In the genomic region with DNA sequence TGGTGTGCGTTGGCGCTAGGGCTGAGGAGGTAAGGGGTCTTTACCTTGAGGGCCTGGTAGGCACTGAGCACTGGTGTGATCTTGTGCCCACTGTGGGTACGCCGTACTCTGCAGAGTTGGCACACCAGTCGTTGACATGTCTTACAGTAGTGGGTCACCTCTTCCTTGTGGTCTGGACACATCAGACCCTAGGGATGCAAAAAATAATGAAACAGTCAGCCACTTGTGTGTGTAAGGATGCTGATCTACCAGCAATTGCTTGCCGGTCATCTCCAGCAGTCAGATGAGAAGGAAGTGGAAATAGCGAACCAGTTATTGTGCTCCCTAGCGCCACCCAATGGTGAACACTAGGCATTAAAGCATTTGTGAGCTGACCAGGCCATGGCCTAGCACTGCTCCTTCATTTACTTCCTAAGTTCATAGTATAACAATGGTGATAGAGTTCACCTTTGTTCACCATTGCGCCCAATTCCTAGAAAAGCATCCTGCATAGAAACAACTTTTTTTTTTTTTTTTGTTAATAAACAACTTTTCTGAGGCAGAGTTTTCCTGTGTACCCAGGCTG, we compare ENCODE assay signal across 9 mouse cellular contexts. TPM values are rescaled to one million over a fixed set of nuclear protein-coding genes. Genes with fewer than 3 reads are reported as not detected.
DNase-seq lines count a peak whose midpoint lies in the region; ATAC-seq and TF ChIP-seq lines count a peak whose summit lies in the region.
"Had no signal": no experiment of that assay in that cellular context is flagged by ENCODE, and none has a peak within 500 bp of the region (broad histone marks: within the 10 kb centered on the region; RNA-seq: fewer than 3 reads in every experiment).

No protein-coding gene starts in this region.

- no peak for ATAC-seq in G1E (ENCODE audit: extremely low read depth, insufficient number of reproducible peaks, low FRiP score, poor library complexity, severe bottlenecking)

- peaks cover 49% of the 10 kb centered on the region for H3K4me1 ChIP-seq in G1E (ENCODE audit: insufficient read depth, low read depth, low read length)
- peaks cover 21% of the 10 kb centered on the region for H3K4me1 ChIP-seq in testis, adult 2 months (ENCODE audit: control insufficient read depth, insufficient read depth, low read length)

- TF ChIP-seq CTCF in layer of hippocampus, adult 2 months (conservative IDR thresholded peaks at IDR 0.05): peak; percentile 87
- TF ChIP-seq CTCF in G1E (IDR thresholded peaks at IDR 0.05; ENCODE audit: low read depth, low read length): peak; percentile 68
- TF ChIP-seq CTCF in testis, adult 2 months (IDR thresholded peaks at IDR 0.05; ENCODE audit: control insufficient read depth, insufficient read depth, insufficient replicate concordance, low read depth, low read length): peak; percentile 68

- H3K9me3 ChIP-seq in G1E (replicated peaks): no peaks in the 10 kb centered on the region
- H3K9me3 ChIP-seq: embryonic facial prominence, embryonic 15.5 days; liver, embryonic 15.5 days had no signal

- no peak overlapping the region; the same call in 1 of the 2 replicates for H3K4me3 ChIP-seq in layer of hippocampus, adult 2 months
- no peak overlapping the region for H3K4me3 ChIP-seq in G1E (ENCODE audit: low read depth, low read length)
- H3K4me3 ChIP-seq in testis, adult 2 months (ENCODE audit: control insufficient read depth, low read depth, low read length): no peak overlapping the region
- H3K4me3 ChIP-seq: embryonic facial prominence, embryonic 15.5 days; liver, embryonic 15.5 days had no signal

- H3K27me3 ChIP-seq in G1E (ENCODE audit: insufficient read depth, low read length): peaks cover 49% of the 10 kb centered on the region
- no peaks in the 10 kb centered on the region; the same call in 1 of the 2 replicates for H3K27me3 ChIP-seq in testis, adult 2 months (ENCODE audit: control insufficient read depth, insufficient read depth, low read length)
- H3K27me3 ChIP-seq: embryonic facial prominence, embryonic 15.5 days had no signal

- intact Hi-C loops in heart, postnatal 14 days (cut with DNase I): no loop called here

- peaks cover 3% of the 10 kb centered on the region for H3K36me3 ChIP-seq in G1E (replicated peaks)
- no peaks in the 10 kb centered on the region for H3K36me3 ChIP-seq in testis, adult 2 months (ENCODE audit: control insufficient read depth, insufficient read depth, low read length)
- H3K36me3 ChIP-seq: liver, embryonic 15.5 days had no signal

- H3K27ac ChIP-seq in layer of hippocampus, adult 2 months: no peak overlapping the region
- H3K27ac ChIP-seq in testis, adult 2 months (ENCODE audit: control insufficient read depth, insufficient read depth, low read depth, low read length): no peak overlapping the region
- H3K27ac ChIP-seq: embryonic facial prominence, embryonic 15.5 days; liver, embryonic 15.5 days had no signal

- TF ChIP-seq POLR2A in testis, adult 2 months (IDR thresholded peaks at IDR 0.05; ENCODE audit: control insufficient read depth, low read depth, low read length): no peak

- peak in 1 of 2 experiments; percentile 76 for DNase-seq in layer of hippocampus, adult 2 months (ENCODE audit: low spot score in 2 of 2)
- no peak for DNase-seq in layer of hippocampus, postnatal 14 days (ENCODE audit: low spot score in 2 of 2)
- DNase-seq in G1E (ENCODE audit: low spot score): no peak
- peak; percentile 43 for DNase-seq in adrenal gland, postnatal 25 days
- DNase-seq in heart, postnatal 14 days: peak; percentile 54 to 78
- peak; percentile 76 for DNase-seq in lung, postnatal 36 days

RNA-seq across cellular contexts. Expression of a gene that starts 3.4 kb away (rescaled TPM):
- total RNA-seq in layer of hippocampus, adult 2 months (2021): 10 to 100 TPM; 75.8 to 80.5 TPM
- total RNA-seq in layer of hippocampus, postnatal 14 days (2021): 10 to 100 TPM; 77.3 to 90.2 TPM
- total RNA-seq in G1E (2014; fragmentation: Nextera tagmentation) (105 and 132 TPM in 2 replicates), G1E (2017) (86.4 and 106 TPM in 2 replicates)
- 145 and 167 TPM in 2 replicates for polyA plus RNA-seq in G1E (2012)
- total RNA-seq in adrenal gland, postnatal 25 days (2021): 126 and 127 TPM in 2 replicates
- 10 to 100 TPM; 71.9 to 72.8 TPM for total RNA-seq in heart, postnatal 14 days (2021)
- 30.7 and 43.7 TPM in 2 replicates for polyA plus RNA-seq in testis, adult 2 months (2012; rRNA removed)

RNA-seq across cellular contexts. Expression of a gene that starts 3.7 kb away (rescaled TPM):
- total RNA-seq in layer of hippocampus, adult 2 months (2021): 10 to 100 TPM; 89.1 to 92.8 TPM
- 10 to 100 TPM; 97.0 to 99.4 TPM for total RNA-seq in layer of hippocampus, postnatal 14 days (2021)
- total RNA-seq in G1E (2014; fragmentation: Nextera tagmentation): 1.8 and 10.1 TPM in 2 replicates
- 0.64 and 0.76 TPM in 2 replicates for total RNA-seq in G1E (2017)
- polyA plus RNA-seq in G1E (2012): 2.7 and 2.8 TPM in 2 replicates
- total RNA-seq in adrenal gland, postnatal 25 days (2021): 2.6 and 3.2 TPM in 2 replicates
- total RNA-seq in heart, postnatal 14 days (2021): under 1 TPM; 0.68 to 0.76 TPM
- polyA plus RNA-seq in testis, adult 2 months (2012; rRNA removed): 27.7 and 27.9 TPM in 2 replicates

RNA-seq across cellular contexts. Expression of a gene that starts 13.6 kb away (rescaled TPM):
- 1 to 10 TPM in 1 of 2 experiments, under 1 TPM in 1; 0.31 to 1.3 TPM for total RNA-seq in layer of hippocampus, adult 2 months (2021)
- total RNA-seq in layer of hippocampus, postnatal 14 days (2021): 1 to 10 TPM; 1.2 to 1.3 TPM
- total RNA-seq in G1E (2014; fragmentation: Nextera tagmentation) (0.34 TPM in 1 of 2 replicates, not detected in the other), G1E (2017) (0.06 and 0.16 TPM in 2 replicates)
- polyA plus RNA-seq in G1E (2012): not detected in 2 replicates
- total RNA-seq in adrenal gland, postnatal 25 days (2021): not detected in 2 replicates
- under 1 TPM; 0.22 to 0.98 TPM for total RNA-seq in heart, postnatal 14 days (2021)
- 35.1 and 38.3 TPM in 2 replicates for polyA plus RNA-seq in testis, adult 2 months (2012; rRNA removed)
- polyA plus RNA-seq: liver, embryonic 15.5 days had no signal

RNA-seq across cellular contexts. Expression of a gene that starts 15.5 kb away (rescaled TPM):
- total RNA-seq in layer of hippocampus, adult 2 months (2021): 100 to 1,000 TPM; 100 to 102 TPM
- 10 to 100 TPM; 91.1 to 99.9 TPM for total RNA-seq in layer of hippocampus, postnatal 14 days (2021)
- total RNA-seq in G1E (2014; fragmentation: Nextera tagmentation) (42.6 and 54.5 TPM in 2 replicates), G1E (2017) (82.5 and 100 TPM in 2 replicates)
- 311 and 404 TPM in 2 replicates for polyA plus RNA-seq in G1E (2012)
- total RNA-seq in adrenal gland, postnatal 25 days (2021): 143 and 154 TPM in 2 replicates
- 10 to 100 TPM; 64.8 to 69.8 TPM for total RNA-seq in heart, postnatal 14 days (2021)
- polyA plus RNA-seq in testis, adult 2 months (2012; rRNA removed): 482 and 525 TPM in 2 replicates

RNA-seq across cellular contexts. Expression of a gene that starts 16.7 kb away (rescaled TPM):
- 10 to 100 TPM; 51.2 to 61.0 TPM for total RNA-seq in layer of hippocampus, adult 2 months (2021)
- 10 to 100 TPM; 50.0 to 63.2 TPM for total RNA-seq in layer of hippocampus, postnatal 14 days (2021)
- total RNA-seq in G1E (2014; fragmentation: Nextera tagmentation) (13.2 and 13.5 TPM in 2 replicates), G1E (2017) (47.7 and 54.5 TPM in 2 replicates)
- 178 and 207 TPM in 2 replicates for polyA plus RNA-seq in G1E (2012)
- total RNA-seq in adrenal gland, postnatal 25 days (2021): 106 and 137 TPM in 2 replicates
- 10 to 100 TPM; 47.6 to 58.7 TPM for total RNA-seq in heart, postnatal 14 days (2021)
- 42.2 and 53.9 TPM in 2 replicates for polyA plus RNA-seq in testis, adult 2 months (2012; rRNA removed)

Comparison
In these comparisons a context has a peak if more than half of its experiments do, and no peak if none do; other contexts are left out.
1. DNase-seq: peak in adrenal gland, postnatal 25 days (single experiment), heart, postnatal 14 days (2 of 2) and lung, postnatal 36 days (single experiment); none in layer of hippocampus, postnatal 14 days (0 of 2) and G1E (single experiment).
2. RNA of a gene that starts 3.7 kb away (total RNA-seq): 97.0 to 99.4 TPM in layer of hippocampus, postnatal 14 days and 89.1 to 92.8 TPM in layer of hippocampus, adult 2 months; 0.64 to 10.1 TPM in G1E, 2.6 to 3.2 TPM in adrenal gland, postnatal 25 days and 0.68 to 0.76 TPM in heart, postnatal 14 days; every median in the first group is over 4 times any median in the second.
3. Peak in every context shown above with its lines, with median percentiles within 50 percentile points of each other: CTCF ChIP-seq.